Mouse (Mus musculus): ENCODE measurements around the gene Etnk2. TPM values are rescaled to one million over a fixed set of nuclear protein-coding genes. Genes with fewer than 3 reads are reported as not detected.

Etnk2 gene
- polyA plus RNA-seq, 1 experiment, result 5.6 TPM

DNA sequence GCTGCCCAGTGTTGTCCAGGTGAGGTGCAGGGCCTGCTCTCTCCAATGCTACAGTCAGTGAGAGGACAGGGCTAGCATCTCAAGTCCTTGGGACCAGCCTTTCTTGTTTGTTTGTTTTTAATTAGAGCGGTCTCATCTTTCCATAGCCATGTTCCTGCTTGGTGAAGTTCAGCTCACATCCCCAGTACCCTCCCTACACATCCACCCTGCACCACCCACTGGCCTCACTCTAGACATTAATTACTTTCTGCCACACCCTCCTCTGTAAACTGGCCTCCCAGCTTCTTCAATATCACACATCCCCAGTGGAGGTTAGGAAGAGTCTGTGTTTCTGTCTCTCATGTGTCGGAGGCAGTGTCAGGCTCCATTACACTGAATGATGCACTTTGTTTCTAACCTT, 19.0 kb upstream of the Etnk2 start:
- H3K27ac ChIP-seq (ENCODE audit: insufficient read depth, low read length), result no peak overlapping the region
- H3K27me3 ChIP-seq (ENCODE audit: control insufficient read depth, insufficient read depth, low read length), result no peaks in the 10 kb centered on the region
- TF ChIP-seq CTCF (IDR thresholded peaks at IDR 0.05; ENCODE audit: borderline replicate concordance, insufficient read depth, low read depth, low read length), result no peak
- TF ChIP-seq POLR2A (IDR thresholded peaks at IDR 0.05; ENCODE audit: borderline replicate concordance, insufficient read depth, low read length), result no peak
- H3K4me1 ChIP-seq (ENCODE audit: control insufficient read depth, insufficient read depth, low read length), result no peaks in the 10 kb centered on the region
- WGBS, result 97% methylated on average over 2 of the region's 2 CpGs
- H3K4me3 ChIP-seq (replicated peaks; ENCODE audit: insufficient read depth, low read depth, low read length), result no peak overlapping the region
- DNase-seq, result no peak

DNA sequence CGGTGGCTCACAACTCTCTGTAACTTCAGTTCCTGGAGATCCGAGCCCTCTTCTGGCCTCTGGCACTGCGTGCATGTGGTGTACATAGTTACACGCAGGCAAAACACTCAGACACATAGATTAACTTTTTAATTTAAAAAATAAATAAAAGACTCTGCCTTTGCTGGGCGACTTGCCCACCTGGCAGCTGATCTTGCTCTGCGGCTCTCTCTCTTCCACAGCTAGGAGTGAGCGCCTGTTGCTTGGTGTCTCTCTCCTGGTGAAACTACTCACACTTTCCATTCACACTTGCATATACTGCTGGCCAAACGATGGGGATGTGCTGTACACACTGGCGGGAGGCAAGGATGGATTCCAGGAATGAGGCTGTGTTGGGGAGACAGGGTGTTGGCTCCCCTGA, 16.8 kb upstream of the Etnk2 start:
- TF ChIP-seq CTCF (IDR thresholded peaks at IDR 0.05; ENCODE audit: borderline replicate concordance, insufficient read depth, low read depth, low read length) (no peak), POLR2A (IDR thresholded peaks at IDR 0.05; ENCODE audit: borderline replicate concordance, insufficient read depth, low read length) (no peak)
- Histone ChIP-seq H3K4me3 (replicated peaks; ENCODE audit: insufficient read depth, low read depth, low read length) (no peak overlapping the region), H3K27ac (ENCODE audit: insufficient read depth, low read length) (no peak overlapping the region), H3K4me1 (ENCODE audit: control insufficient read depth, insufficient read depth, low read length) (no peaks in the 10 kb centered on the region), H3K27me3 (ENCODE audit: control insufficient read depth, insufficient read depth, low read length) (no peaks in the 10 kb centered on the region)
- WGBS, result 78% methylated on average over 9 of the region's 9 CpGs
- DNase-seq, result no peak

DNA sequence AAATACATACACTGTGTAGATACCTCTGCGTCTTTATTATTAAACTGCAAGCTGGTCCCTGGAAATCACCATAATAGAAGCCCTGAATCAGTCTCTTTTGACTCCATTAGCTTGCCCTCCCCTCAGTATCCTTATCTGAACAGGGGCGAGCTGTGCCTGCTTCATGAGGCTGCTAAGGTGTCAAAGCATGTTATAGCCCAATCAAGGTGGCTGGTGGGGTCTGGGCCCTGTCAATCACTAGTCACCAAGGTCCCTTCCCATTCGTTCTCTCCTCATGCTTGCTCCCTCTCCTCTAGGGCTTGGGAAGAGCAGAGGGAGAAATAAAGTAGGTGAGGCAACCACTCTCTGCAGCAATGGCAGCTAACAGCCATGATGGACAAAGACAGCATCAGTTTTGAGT, 16.1 kb upstream of the Etnk2 start:
- Histone ChIP-seq H3K27ac (ENCODE audit: insufficient read depth, low read length) (no peak overlapping the region), H3K4me3 (replicated peaks; ENCODE audit: insufficient read depth, low read depth, low read length) (no peak overlapping the region), H3K27me3 (ENCODE audit: control insufficient read depth, insufficient read depth, low read length) (no peaks in the 10 kb centered on the region), H3K4me1 (ENCODE audit: control insufficient read depth, insufficient read depth, low read length) (no peaks in the 10 kb centered on the region)
- no peak for TF ChIP-seq POLR2A (IDR thresholded peaks at IDR 0.05; ENCODE audit: borderline replicate concordance, insufficient read depth, low read length)
- TF ChIP-seq CTCF (IDR thresholded peaks at IDR 0.05; ENCODE audit: borderline replicate concordance, insufficient read depth, low read depth, low read length), result no peak
- no peak for DNase-seq
- WGBS, result 93% methylated on average over 3 of the region's 3 CpGs

GRCm38 (mm10) chr1:133347693-133348520, 15.5 kb upstream of the Etnk2 start:
- Histone ChIP-seq H3K27ac (ENCODE audit: insufficient read depth, low read length) (no peak overlapping the region), H3K27me3 (ENCODE audit: control insufficient read depth, insufficient read depth, low read length) (no peaks in the 10 kb centered on the region), H3K4me3 (replicated peaks; ENCODE audit: insufficient read depth, low read depth, low read length) (no peak overlapping the region), H3K4me1 (ENCODE audit: control insufficient read depth, insufficient read depth, low read length) (no peaks in the 10 kb centered on the region)
- 71% methylated on average over 11 of the region's 11 CpGs for WGBS
- no peak for TF ChIP-seq CTCF (IDR thresholded peaks at IDR 0.05; ENCODE audit: borderline replicate concordance, insufficient read depth, low read depth, low read length)
- TF ChIP-seq POLR2A (IDR thresholded peaks at IDR 0.05; ENCODE audit: borderline replicate concordance, insufficient read depth, low read length), result no peak
- DNase-seq, result no peak

DNA sequence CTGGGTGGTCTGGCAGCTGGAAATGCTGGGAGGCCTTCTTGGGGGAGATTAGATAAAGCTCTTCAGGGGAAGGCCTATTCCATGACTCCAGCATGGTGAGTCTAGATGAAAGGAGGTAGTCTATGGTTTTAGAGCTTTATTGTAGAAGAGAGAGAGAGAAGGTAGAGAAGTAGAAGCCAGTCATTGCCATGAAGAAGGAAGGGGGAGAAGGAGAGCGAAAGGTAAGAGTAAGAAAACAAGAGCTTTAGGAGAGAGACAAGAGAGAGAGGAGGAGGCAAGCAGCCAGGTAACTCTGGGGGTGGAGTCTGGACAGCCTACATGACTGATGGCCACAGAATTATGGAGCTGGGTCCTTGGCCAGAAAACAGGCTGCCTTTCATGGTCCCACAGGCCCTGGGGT, 13.2 kb upstream of the Etnk2 start, which contains the start of gene Ren1:
Gene Ren1 (plus strand): TSS at position 301 of the 400 bp plus-strand sequence.
- H3K4me1 ChIP-seq (ENCODE audit: control insufficient read depth, insufficient read depth, low read length), result no peaks in the 10 kb centered on the region
- WGBS, result 94% methylated on average over 1 of the region's 1 CpGs
- no peak within 1 kb of the TSS for H3K27ac ChIP-seq (ENCODE audit: insufficient read depth, low read length)
- H3K4me3 ChIP-seq (replicated peaks; ENCODE audit: insufficient read depth, low read depth, low read length), result no peak within 1 kb of the TSS
- H3K27me3 ChIP-seq (ENCODE audit: control insufficient read depth, insufficient read depth, low read length), result no peaks in the 10 kb centered on the region
- no peak for TF ChIP-seq CTCF (IDR thresholded peaks at IDR 0.05; ENCODE audit: borderline replicate concordance, insufficient read depth, low read depth, low read length)
- TF ChIP-seq POLR2A (IDR thresholded peaks at IDR 0.05; ENCODE audit: borderline replicate concordance, insufficient read depth, low read length), result no peak
- DNase-seq, result no peak

DNA sequence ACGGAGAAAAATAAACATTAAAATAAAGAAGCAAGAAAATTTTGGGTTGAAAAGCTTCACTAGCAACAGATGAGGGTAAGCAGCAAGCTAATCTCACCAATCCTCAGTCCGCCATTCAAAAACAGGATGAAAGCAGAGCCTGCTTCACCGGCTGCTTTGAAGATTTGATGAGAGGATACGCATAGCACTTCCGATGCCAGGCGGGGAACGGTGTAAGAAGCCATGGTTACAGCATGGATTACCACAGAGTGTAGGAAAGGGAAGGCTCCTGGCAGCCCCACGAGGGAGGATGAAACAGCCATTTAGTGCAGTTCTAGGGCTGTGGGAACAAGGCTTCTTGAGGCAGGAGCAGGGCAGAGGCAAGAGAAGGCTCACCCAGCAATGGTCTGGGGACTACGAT, 11.6 kb upstream of the Etnk2 start:
- 73% methylated on average over 9 of the region's 9 CpGs for WGBS
- Histone ChIP-seq H3K4me3 (replicated peaks; ENCODE audit: insufficient read depth, low read depth, low read length) (no peak overlapping the region), H3K27me3 (ENCODE audit: control insufficient read depth, insufficient read depth, low read length) (no peaks in the 10 kb centered on the region), H3K27ac (ENCODE audit: insufficient read depth, low read length) (no peak overlapping the region), H3K4me1 (ENCODE audit: control insufficient read depth, insufficient read depth, low read length) (no peaks in the 10 kb centered on the region)
- DNase-seq, result no peak
- TF ChIP-seq CTCF (IDR thresholded peaks at IDR 0.05; ENCODE audit: borderline replicate concordance, insufficient read depth, low read depth, low read length) (no peak), POLR2A (IDR thresholded peaks at IDR 0.05; ENCODE audit: borderline replicate concordance, insufficient read depth, low read length) (no peak)

- peak; percentile 100 for TF ChIP-seq CTCF (IDR thresholded peaks at IDR 0.05; ENCODE audit: borderline replicate concordance, insufficient read depth, low read depth, low read length)
- no peak for TF ChIP-seq POLR2A (IDR thresholded peaks at IDR 0.05; ENCODE audit: borderline replicate concordance, insufficient read depth, low read length)
- Histone ChIP-seq H3K4me3 (replicated peaks; ENCODE audit: insufficient read depth, low read depth, low read length) (no peak overlapping the region), H3K4me1 (ENCODE audit: control insufficient read depth, insufficient read depth, low read length) (no peaks in the 10 kb centered on the region), H3K27ac (ENCODE audit: insufficient read depth, low read length) (no peak overlapping the region), H3K27me3 (ENCODE audit: control insufficient read depth, insufficient read depth, low read length) (no peaks in the 10 kb centered on the region)
- 4% methylated on average over 12 of the region's 12 CpGs for WGBS
- peak; percentile 74 to 84 for DNase-seq
These were observed 10.0 kb upstream of the Etnk2 start for GRCm38 (mm10) chr1:133353371-133353809.

- DNase-seq, result no peak
- no peaks in the 10 kb centered on the region for H3K27me3 ChIP-seq (ENCODE audit: control insufficient read depth, insufficient read depth, low read length)
- WGBS, result 83% methylated on average over 5 of the region's 5 CpGs
These were observed 7.9 kb upstream of the Etnk2 start for GRCm38 (mm10) chr1:133355469-133355868.

More at GRCm38 (mm10) chr1:133355469-133355868, 7.9 kb upstream of the Etnk2 start:
- TF ChIP-seq CTCF (IDR thresholded peaks at IDR 0.05; ENCODE audit: borderline replicate concordance, insufficient read depth, low read depth, low read length) (no peak), POLR2A (IDR thresholded peaks at IDR 0.05; ENCODE audit: borderline replicate concordance, insufficient read depth, low read length) (no peak)
- Histone ChIP-seq H3K27ac (ENCODE audit: insufficient read depth, low read length) (no peak overlapping the region), H3K4me1 (ENCODE audit: control insufficient read depth, insufficient read depth, low read length) (no peaks in the 10 kb centered on the region; the same call in 1 of the 2 replicates), H3K4me3 (replicated peaks; ENCODE audit: insufficient read depth, low read depth, low read length) (no peak overlapping the region)

All from cerebellum, adult 2 months (tissue).